Mouse (Mus musculus): ENCODE measurements at regions not wholly inside any gene's neighbourhood (a gene's known extent, or its start where the extent isn't known, plus 50 kb on each side); places are given as distances from the start of the nearest gene placed in this dataset.

DNA sequence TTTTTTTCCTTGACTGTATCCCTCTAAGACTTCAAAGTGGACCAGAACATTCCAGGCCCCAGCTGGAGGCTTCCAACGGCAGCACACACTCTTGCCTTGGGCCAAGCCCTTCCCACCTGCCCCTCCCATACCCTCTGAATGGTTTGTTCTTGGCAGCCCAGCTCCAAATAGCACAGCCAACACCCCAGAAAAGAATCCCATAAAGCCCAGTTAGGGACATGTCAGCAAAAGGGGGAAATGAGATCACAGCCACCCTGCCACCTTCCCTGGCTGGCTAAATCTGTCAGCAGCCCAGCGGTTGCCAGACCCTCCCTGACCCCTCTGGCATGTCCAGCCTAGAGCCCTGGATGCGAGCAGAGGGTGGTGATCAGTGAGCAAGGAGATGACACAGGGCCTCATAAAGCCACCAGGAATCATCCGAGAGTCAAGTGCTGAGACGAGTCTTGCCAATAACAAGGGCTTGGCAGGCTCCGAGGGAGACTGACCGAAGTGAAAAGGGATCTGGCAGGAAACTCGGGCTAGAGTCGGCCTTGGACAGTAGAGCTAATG, 258.8 kb downstream of the Rplp1 start:
- TF ChIP-seq CTCF (IDR thresholded peaks at IDR 0.05; ENCODE audit: control insufficient read depth, insufficient read depth, low read length) (no peak), POLR2A (IDR thresholded peaks at IDR 0.05; ENCODE audit: borderline replicate concordance, control insufficient read depth, low read depth, low read length) (no peak)
